Mouse (Mus musculus) midbrain, postnatal 0 days (tissue): ENCODE measurements at regions not wholly inside any gene's neighbourhood (a gene's known extent, or its start where the extent isn't known, plus 50 kb on each side); places are given as distances from the start of the nearest gene placed in this dataset.

ENCODE experiments used
- ATAC-seq: fragments of 200-750 bp; cut with Nextera tagmentation; 2 replicates; pipeline ENCODE4 v1.8.0; 2017; ENCODE audit warnings: moderate number of reproducible peaks, mild to moderate bottlenecking, moderate TSS enrichment, moderate library complexity; ENCODE audit not compliant: low FRiP score
- DNase-seq: peaks from one replicate; pipeline ENCODE4 v3.0.0-alpha.2; 2015; ENCODE audit warnings: low spot score
- H3K27ac ChIP-seq: fragments of 300-500 bp; sonication (generic); 2 replicates; pipeline ENCODE4 v1.5.1; 2014; ENCODE audit warnings: low read depth, mild to moderate bottlenecking, low read length, mixed read lengths
- H3K27me3 ChIP-seq: fragments of 300-500 bp; sonication (generic); 2 replicates; pipeline ENCODE4 v1.6.1; 2014; ENCODE audit warnings: low read length, control low read depth, mixed read lengths; ENCODE audit not compliant: insufficient read depth
- H3K36me3 ChIP-seq: fragments of 300-500 bp; sonication (generic); 2 replicates; pipeline ENCODE4 v1.6.1; 2014; ENCODE audit warnings: low read length, control low read depth, mixed read lengths; ENCODE audit not compliant: insufficient read depth
- H3K4me1 ChIP-seq: fragments of 300-500 bp; sonication (generic); 2 replicates; pipeline ENCODE4 v1.6.1; 2014; ENCODE audit warnings: mild to moderate bottlenecking, control low read depth, antibody characterized with exemption, low read length, mixed read lengths; ENCODE audit not compliant: insufficient read depth
- H3K4me2 ChIP-seq: fragments of 300-500 bp; sonication (generic); 2 replicates; pipeline ENCODE4 v1.6.1; 2014; ENCODE audit warnings: low read depth, mild to moderate bottlenecking, low read length, mixed read lengths; ENCODE audit not compliant: poor library complexity, severe bottlenecking
- H3K4me3 ChIP-seq: fragments of 300-500 bp; sonication (generic); 2 replicates; pipeline ENCODE4 v1.5.1; 2014; ENCODE audit warnings: low read depth, mild to moderate bottlenecking, low read length, moderate library complexity
- H3K9ac ChIP-seq: fragments of 300-500 bp; sonication (generic); replicated peaks from 2 replicates; pipeline ENCODE4 v1.6.1; 2014; ENCODE audit warnings: mild to moderate bottlenecking, low read length, moderate library complexity, mixed read lengths; ENCODE audit not compliant: poor library complexity, severe bottlenecking
- H3K9me3 ChIP-seq: fragments of 300-500 bp; sonication (generic); 2 replicates; pipeline ENCODE4 v1.6.1; 2016; ENCODE audit warnings: low read length, control low read depth
- CTCF ChIP-seq: IDR thresholded peaks from 2 replicates; pipeline ENCODE4 v1.5.1; 2016; ENCODE audit warnings: antibody characterized with exemption, mild to moderate bottlenecking
- WGBS: fragments of 180-500 bp; shearing (Covaris S2); extraction: QIAGEN DNeasy Blood & Tissue Kit; methylation state at CpG from one replicate; pipeline ENCODE4 v1.1.7; 2014; 5-methylcytosine and 5-hydroxymethylcytosine counted together

- Histone ChIP-seq H3K4me1 (no peaks in the 10 kb centered on the region), H3K4me3 (no peak overlapping the region), H3K9ac (no peak overlapping the region), H3K27ac (no peak overlapping the region), H3K36me3 (no peaks in the 10 kb centered on the region), H3K9me3 (no peaks in the 10 kb centered on the region), H3K4me2 (no peak overlapping the region), H3K27me3 (no peaks in the 10 kb centered on the region)
- 23% methylated on average over 3 of the region's 3 CpGs for WGBS
- ATAC-seq (no peak), DNase-seq (peak; percentile 35)
- no peak for TF ChIP-seq CTCF
Measured at GRCm38 (mm10) chr13:78935990-78936650, 736.6 kb upstream of the Nr2f1 start.

DNA sequence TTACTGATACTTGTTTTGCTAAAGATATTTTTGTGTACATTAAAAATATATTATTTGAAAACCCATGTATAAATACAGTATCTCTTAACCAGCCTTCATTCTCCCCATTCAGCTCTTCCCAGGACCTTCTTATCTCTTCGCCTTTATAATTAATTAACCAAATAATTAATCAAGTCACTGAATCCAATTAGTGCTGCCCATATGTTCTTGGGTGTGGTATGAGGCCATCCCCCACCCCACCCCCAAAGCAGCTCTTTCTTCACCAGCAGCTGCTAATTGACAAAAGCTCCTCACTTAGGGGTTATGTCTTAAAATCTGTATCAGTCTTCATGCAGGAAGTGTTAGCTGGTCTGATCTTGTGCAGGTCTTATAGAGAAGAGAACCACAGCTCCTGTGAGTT lies 728.8 kb upstream of the Nr2f1 start:
- ATAC-seq, result no peak
- Histone ChIP-seq H3K9ac (no peak overlapping the region), H3K4me3 (no peak overlapping the region), H3K36me3 (no peaks in the 10 kb centered on the region), H3K27ac (no peak overlapping the region), H3K27me3 (no peaks in the 10 kb centered on the region), H3K9me3 (no peaks in the 10 kb centered on the region), H3K4me1 (no peaks in the 10 kb centered on the region), H3K4me2 (no peak overlapping the region)
- WGBS, result 81% methylated on average over 1 of the region's 1 CpGs
- no peak for TF ChIP-seq CTCF
- DNase-seq, result no peak

- 42% methylated on average over 3 of the region's 3 CpGs for WGBS
Measured at GRCm38 (mm10) chr13:78920802-78921201, 721.2 kb upstream of the Nr2f1 start.

GRCm38 (mm10) chr13:78909839-78910238 lies 710.3 kb upstream of the Nr2f1 start:
- H3K27ac ChIP-seq, result no peak overlapping the region
- H3K36me3 ChIP-seq, result no peaks in the 10 kb centered on the region
- H3K4me3 ChIP-seq, result no peak overlapping the region
- no peak overlapping the region for H3K9ac ChIP-seq
- H3K4me2 ChIP-seq, result no peak overlapping the region
- DNase-seq (no peak), ATAC-seq (no peak)
- TF ChIP-seq CTCF, result no peak
- no peaks in the 10 kb centered on the region for H3K9me3 ChIP-seq
- 18% methylated on average over 5 of the region's 5 CpGs for WGBS
- no peaks in the 10 kb centered on the region for H3K27me3 ChIP-seq
- peaks cover 2% of the 10 kb centered on the region; the same call in 1 of the 2 replicates for H3K4me1 ChIP-seq

More at GRCm38 (mm10) chr13:78920802-78921201, 721.2 kb upstream of the Nr2f1 start:
- Histone ChIP-seq H3K27me3 (no peaks in the 10 kb centered on the region), H3K9ac (no peak overlapping the region), H3K4me3 (no peak overlapping the region), H3K4me2 (no peak overlapping the region), H3K36me3 (no peaks in the 10 kb centered on the region), H3K4me1 (no peaks in the 10 kb centered on the region), H3K9me3 (no peaks in the 10 kb centered on the region), H3K27ac (no peak overlapping the region)
- ATAC-seq (no peak), DNase-seq (no peak)
- TF ChIP-seq CTCF, result no peak

- no peak for TF ChIP-seq CTCF
- DNase-seq (no peak), ATAC-seq (no peak)
- no peaks in the 10 kb centered on the region for H3K4me1 ChIP-seq
- no peaks in the 10 kb centered on the region for H3K9me3 ChIP-seq
- no peak overlapping the region for H3K4me2 ChIP-seq
- H3K9ac ChIP-seq, result no peak overlapping the region
- H3K4me3 ChIP-seq, result no peak overlapping the region
- H3K36me3 ChIP-seq, result no peaks in the 10 kb centered on the region
- no peaks in the 10 kb centered on the region for H3K27me3 ChIP-seq
- H3K27ac ChIP-seq, result no peak overlapping the region
Measured at GRCm38 (mm10) chr13:78904102-78904501, 704.5 kb upstream of the Nr2f1 start.

- Histone ChIP-seq H3K27me3 (no peaks in the 10 kb centered on the region), H3K27ac (no peak overlapping the region), H3K4me3 (no peak overlapping the region), H3K9ac (no peak overlapping the region), H3K36me3 (no peaks in the 10 kb centered on the region), H3K4me2 (no peak overlapping the region), H3K9me3 (no peaks in the 10 kb centered on the region), H3K4me1 (no peaks in the 10 kb centered on the region)
- WGBS, result 89% methylated on average over 1 of the region's 1 CpGs
- peak; percentile 1 for DNase-seq
- no peak for ATAC-seq
- TF ChIP-seq CTCF, result no peak
Measured at GRCm38 (mm10) chr13:78900693-78901092, 701.1 kb upstream of the Nr2f1 start.
